Mouse (Mus musculus): Measurements from ENCODE around the gene Ldlrad3. TPM values are rescaled to one million over a fixed set of nuclear protein-coding genes. Genes with fewer than 3 reads are reported as not detected.
A peak's percentile ranks its signal among the peaks of the same experiment; 100 is the strongest.

Ldlrad3 gene
- polyA plus RNA-seq, 1 experiment from 2014 or later, result 20.4 TPM

GRCm38 (mm10) chr2:102094773-102095172 lies 91.4 kb downstream of the Ldlrad3 start:
- no peak for TF ChIP-seq CTCF (IDR thresholded peaks at IDR 0.05; ENCODE audit: low read depth)
- H3K9ac ChIP-seq (ENCODE audit: low read depth, low read length), result no peak overlapping the region
- no peak overlapping the region for H3K4me3 ChIP-seq (replicated peaks; ENCODE audit: low read depth, low read length)
- no peak overlapping the region for H3K27ac ChIP-seq
- DNase-seq (ENCODE audit: low spot score), result no peak
- H3K27me3 ChIP-seq (ENCODE audit: insufficient read depth, low read length), result no peaks in the 10 kb centered on the region
- no peak for ATAC-seq (replicated peaks; ENCODE audit: low FRiP score, low read depth)
- WGBS, result 69% methylated on average over 11 of the region's 11 CpGs
- no peaks in the 10 kb centered on the region for H3K9me3 ChIP-seq (replicated peaks; ENCODE audit: low read length)
- H3K4me2 ChIP-seq (ENCODE audit: low read length), result no peak overlapping the region
- no peaks in the 10 kb centered on the region for H3K36me3 ChIP-seq (ENCODE audit: insufficient read depth, low read length)
- no peaks in the 10 kb centered on the region for H3K4me1 ChIP-seq (replicated peaks; ENCODE audit: insufficient read depth, low read length)

DNA sequence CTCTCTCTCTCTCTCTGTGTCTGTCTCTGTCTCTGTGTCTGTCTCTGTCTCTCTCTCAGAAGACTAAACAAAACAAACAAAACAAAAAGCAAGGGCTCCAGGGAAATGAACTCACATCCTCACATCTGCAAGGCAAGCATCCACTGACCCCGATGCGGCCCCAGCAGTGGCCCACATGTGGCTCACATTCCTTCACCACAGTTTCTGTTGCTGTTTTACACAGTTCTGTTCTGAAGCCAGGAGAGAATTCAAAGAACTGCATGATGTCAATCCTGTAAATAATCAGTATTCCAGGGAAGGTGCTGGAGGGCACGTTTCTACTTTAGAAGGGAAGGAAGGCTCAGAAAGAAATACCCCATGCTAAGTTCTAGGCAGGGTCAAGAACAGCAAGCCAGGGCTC lies 91.9 kb downstream of the Ldlrad3 start:
- H3K4me2 ChIP-seq (ENCODE audit: low read length), result no peak overlapping the region
- DNase-seq (ENCODE audit: low spot score), result no peak
- no peaks in the 10 kb centered on the region for H3K9me3 ChIP-seq (replicated peaks; ENCODE audit: low read length)
- no peaks in the 10 kb centered on the region for H3K4me1 ChIP-seq (replicated peaks; ENCODE audit: insufficient read depth, low read length)
- no peak for TF ChIP-seq CTCF (IDR thresholded peaks at IDR 0.05; ENCODE audit: low read depth)
- WGBS, result 62% methylated on average over 3 of the region's 3 CpGs
- H3K36me3 ChIP-seq (ENCODE audit: insufficient read depth, low read length), result no peaks in the 10 kb centered on the region
- ATAC-seq (replicated peaks; ENCODE audit: low FRiP score, low read depth), result no peak
- H3K9ac ChIP-seq (ENCODE audit: low read depth, low read length), result no peak overlapping the region
- H3K27ac ChIP-seq, result no peak overlapping the region
- H3K4me3 ChIP-seq (replicated peaks; ENCODE audit: low read depth, low read length), result no peak overlapping the region
- H3K27me3 ChIP-seq (ENCODE audit: insufficient read depth, low read length), result no peaks in the 10 kb centered on the region

GRCm38 (mm10) chr2:102092579-102092978 lies 93.6 kb downstream of the Ldlrad3 start:
- DNase-seq (ENCODE audit: low spot score), result no peak
- no peak overlapping the region for H3K4me2 ChIP-seq (ENCODE audit: low read length)
- H3K9me3 ChIP-seq (replicated peaks; ENCODE audit: low read length), result no peaks in the 10 kb centered on the region
- no peak overlapping the region for H3K4me3 ChIP-seq (replicated peaks; ENCODE audit: low read depth, low read length)
- 84% methylated on average over 10 of the region's 10 CpGs for WGBS
- H3K36me3 ChIP-seq (ENCODE audit: insufficient read depth, low read length), result no peaks in the 10 kb centered on the region
- no peaks in the 10 kb centered on the region for H3K27me3 ChIP-seq (ENCODE audit: insufficient read depth, low read length)
- no peak for TF ChIP-seq CTCF (IDR thresholded peaks at IDR 0.05; ENCODE audit: low read depth)
- H3K9ac ChIP-seq (ENCODE audit: low read depth, low read length), result no peak overlapping the region
- ATAC-seq (replicated peaks; ENCODE audit: low FRiP score, low read depth), result no peak
- H3K27ac ChIP-seq, result no peak overlapping the region
- no peaks in the 10 kb centered on the region for H3K4me1 ChIP-seq (replicated peaks; ENCODE audit: insufficient read depth, low read length)

DNA sequence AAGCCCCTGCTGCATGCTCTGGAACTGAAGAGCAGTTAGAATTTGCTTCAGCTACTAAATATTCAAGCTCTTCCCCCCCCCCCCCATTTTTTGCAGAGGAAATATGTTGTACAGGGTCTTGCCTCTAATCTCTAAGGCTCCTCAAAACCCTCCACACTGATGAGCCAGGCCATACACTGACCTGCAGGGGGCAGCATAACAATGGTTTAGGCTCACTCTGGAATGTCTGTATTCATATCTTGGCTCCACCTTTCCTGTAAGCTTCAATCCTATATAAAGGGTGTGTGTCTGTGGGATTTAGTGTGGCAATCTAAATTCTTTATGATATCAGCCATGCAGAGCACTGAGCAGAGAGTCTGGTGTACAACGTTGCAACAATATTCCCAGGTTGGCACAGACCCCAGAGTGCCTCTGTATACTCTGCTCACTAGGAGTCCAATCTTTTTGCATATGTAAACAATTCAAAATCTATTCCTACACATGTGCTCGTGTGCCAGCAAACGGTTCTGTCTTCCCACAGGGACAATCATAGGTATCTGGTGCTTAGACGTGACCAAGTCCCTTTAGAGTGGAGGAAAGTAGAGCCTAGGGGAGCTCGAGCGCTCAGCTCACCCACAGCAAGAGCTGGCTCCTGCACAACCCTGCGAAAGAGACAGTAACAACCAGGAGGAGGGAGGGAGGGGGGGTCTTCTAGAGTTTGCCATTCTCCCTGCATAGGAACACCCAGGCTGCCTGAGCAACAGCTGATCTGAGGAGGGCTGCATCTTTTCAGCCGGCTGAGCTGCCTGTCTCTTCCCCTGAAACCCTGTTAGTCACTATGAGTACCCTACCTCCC lies 94.5 kb downstream of the Ldlrad3 start:
- no peak overlapping the region for H3K9ac ChIP-seq (ENCODE audit: low read depth, low read length)
- H3K27me3 ChIP-seq (ENCODE audit: insufficient read depth, low read length), result no peaks in the 10 kb centered on the region
- no peak overlapping the region for H3K4me2 ChIP-seq (ENCODE audit: low read length)
- no peaks in the 10 kb centered on the region for H3K36me3 ChIP-seq (ENCODE audit: insufficient read depth, low read length)
- no peak overlapping the region for H3K27ac ChIP-seq
- peak; percentile 92 for TF ChIP-seq CTCF (IDR thresholded peaks at IDR 0.05; ENCODE audit: low read depth)
- no peak overlapping the region for H3K4me3 ChIP-seq (replicated peaks; ENCODE audit: low read depth, low read length)
- peak; percentile 59; the same call in 1 of the 2 replicates for ATAC-seq (replicated peaks; ENCODE audit: low FRiP score, low read depth)
- no peaks in the 10 kb centered on the region for H3K4me1 ChIP-seq (replicated peaks; ENCODE audit: insufficient read depth, low read length)
- H3K9me3 ChIP-seq (replicated peaks; ENCODE audit: low read length), result no peaks in the 10 kb centered on the region
- peak; percentile 90 for DNase-seq (ENCODE audit: low spot score)
- WGBS, result 63% methylated on average over 8 of the region's 8 CpGs

GRCm38 (mm10) chr2:102087787-102088186 lies 98.4 kb downstream of the Ldlrad3 start:
- 94% methylated on average over 5 of the region's 5 CpGs for WGBS
- 0 out of 2 replicates have a peak, but pooled peaks cover 2% of the 10 kb centered on the region for H3K36me3 ChIP-seq (ENCODE audit: insufficient read depth, low read length)
- no peaks in the 10 kb centered on the region for H3K27me3 ChIP-seq (ENCODE audit: insufficient read depth, low read length)
- H3K4me1 ChIP-seq (replicated peaks; ENCODE audit: insufficient read depth, low read length), result no peaks in the 10 kb centered on the region
- no peak for ATAC-seq (replicated peaks; ENCODE audit: low FRiP score, low read depth)
- TF ChIP-seq CTCF (IDR thresholded peaks at IDR 0.05; ENCODE audit: low read depth), result no peak
- H3K9me3 ChIP-seq (replicated peaks; ENCODE audit: low read length), result no peaks in the 10 kb centered on the region
- H3K4me3 ChIP-seq (replicated peaks; ENCODE audit: low read depth, low read length), result no peak overlapping the region
- no peak overlapping the region for H3K27ac ChIP-seq
- H3K4me2 ChIP-seq (ENCODE audit: low read length), result no peak overlapping the region
- H3K9ac ChIP-seq (ENCODE audit: low read depth, low read length), result no peak overlapping the region
- no peak for DNase-seq (ENCODE audit: low spot score)

DNA sequence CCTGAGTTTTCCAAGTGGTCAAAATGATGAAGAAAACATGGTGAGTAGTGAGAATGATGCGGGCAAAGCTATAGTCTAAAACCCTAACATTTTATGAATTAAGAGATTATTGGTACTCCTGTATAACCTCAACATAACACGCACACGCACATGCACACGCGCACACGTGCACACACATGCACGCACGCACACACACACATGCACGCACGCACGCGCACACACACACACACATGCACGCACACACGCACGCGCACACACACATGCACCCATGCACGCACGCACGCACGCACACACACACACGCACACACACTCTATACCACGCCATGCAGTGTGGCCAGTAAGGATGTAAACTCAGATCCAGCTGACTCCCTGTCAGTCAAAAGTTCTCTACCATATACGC lies 99.6 kb downstream of the Ldlrad3 start:
- ATAC-seq (replicated peaks; ENCODE audit: low FRiP score, low read depth) (no peak), DNase-seq (ENCODE audit: low spot score) (no peak)
- 96% methylated on average over 23 of the region's 23 CpGs for WGBS
- Histone ChIP-seq H3K36me3 (ENCODE audit: insufficient read depth, low read length) (0 out of 2 replicates have a peak, but pooled peaks cover 2% of the 10 kb centered on the region), H3K9ac (ENCODE audit: low read depth, low read length) (no peak overlapping the region), H3K4me2 (ENCODE audit: low read length) (no peak overlapping the region), H3K27ac (no peak overlapping the region), H3K9me3 (replicated peaks; ENCODE audit: low read length) (no peaks in the 10 kb centered on the region), H3K27me3 (ENCODE audit: insufficient read depth, low read length) (no peaks in the 10 kb centered on the region), H3K4me3 (replicated peaks; ENCODE audit: low read depth, low read length) (no peak overlapping the region), H3K4me1 (replicated peaks; ENCODE audit: insufficient read depth, low read length) (no peaks in the 10 kb centered on the region)
- TF ChIP-seq CTCF (IDR thresholded peaks at IDR 0.05; ENCODE audit: low read depth), result no peak
